Comparison of ENCODE assay signal across 8 mouse cellular contexts in genomic region chr3:79885686-79886356, GRCm38 (mm10). TPM values are rescaled to one million over a fixed set of nuclear protein-coding genes. Genes with fewer than 3 reads are reported as not detected.
DNase-seq lines count a peak whose midpoint lies in the region; ATAC-seq and TF ChIP-seq lines count a peak whose summit lies in the region.

No protein-coding gene starts in this region.

- peak overlapping the region; percentile 67 for H3K27ac ChIP-seq in bone marrow macrophage, adult 2 months (ENCODE audit: insufficient read depth, low read depth, low read length)
- H3K27ac ChIP-seq in heart, embryonic 14.5 days (replicated peaks in 1 of 2; ENCODE audit: control insufficient read depth in 1 of 2, insufficient read depth in 1 of 2, low read depth in 2 of 2, low read length in 2 of 2) = peak overlapping the region; percentile 85 to 96

- no peaks in the 10 kb centered on the region for H3K27me3 ChIP-seq in G1E (ENCODE audit: insufficient read depth, low read length)
- H3K27me3 ChIP-seq in heart, embryonic 14.5 days (ENCODE audit: control insufficient read depth, insufficient read depth, low read length) = no peaks in the 10 kb centered on the region

- H3K4me1 ChIP-seq in G1E (ENCODE audit: insufficient read depth, low read depth, low read length) = peaks cover 52% of the 10 kb centered on the region
- H3K4me1 ChIP-seq in bone marrow macrophage, adult 2 months (ENCODE audit: control insufficient read depth, insufficient read depth, low read length) = no peaks in the 10 kb centered on the region
- H3K4me1 ChIP-seq in heart, embryonic 14.5 days (ENCODE audit: control insufficient read depth in 2 of 2, insufficient read depth in 2 of 2, low read length in 2 of 2) = peaks cover 13 to 20% of the 10 kb centered on the region in 2 experiments

- H3K9ac ChIP-seq in heart, embryonic 14.5 days (ENCODE audit: low read length) = peak overlapping the region; percentile 75

- TF ChIP-seq CTCF in G1E (IDR thresholded peaks at IDR 0.05; ENCODE audit: low read depth, low read length) = no peak
- TF ChIP-seq CTCF in bone marrow macrophage, adult 2 months (IDR thresholded peaks at IDR 0.05; ENCODE audit: low read depth, low read length) = no peak

- WGBS in heart, embryonic 14.5 days = 21% methylated on average over 19 of the region's 19 CpGs

- DNase-seq in G1E (ENCODE audit: low spot score) = peak; percentile 25
- DNase-seq in kidney, postnatal 14 days = peak; percentile 73
- no peak for DNase-seq in layer of hippocampus, postnatal 10 days (ENCODE audit: low spot score in 2 of 2)
- no peak for DNase-seq in cerebellum, postnatal 36 days
- no peak for DNase-seq in thymus, postnatal 14 days

- H3K4me3 ChIP-seq in G1E (ENCODE audit: low read depth, low read length) = peak overlapping the region; percentile 74
- H3K4me3 ChIP-seq in bone marrow macrophage, adult 2 months (ENCODE audit: insufficient read depth, low read length) = peak overlapping the region; percentile 60
- peak overlapping the region; percentile 51 to 57 for H3K4me3 ChIP-seq in heart, embryonic 14.5 days (ENCODE audit: control insufficient read depth in 1 of 2, insufficient read depth in 1 of 2, low read depth in 1 of 2, low read length in 2 of 2)

- peak overlapping the region; percentile 72 for H3K4me2 ChIP-seq in heart, embryonic 14.5 days (ENCODE audit: low read length)

- H3K9me3 ChIP-seq in G1E (replicated peaks) = no peaks in the 10 kb centered on the region
- no peaks in the 10 kb centered on the region for H3K9me3 ChIP-seq in heart, embryonic 14.5 days (ENCODE audit: control insufficient read depth, low read length)

- peaks cover 33% of the 10 kb centered on the region for H3K36me3 ChIP-seq in G1E (replicated peaks)
- H3K36me3 ChIP-seq in heart, embryonic 14.5 days (ENCODE audit: control insufficient read depth, insufficient read depth, low read length) = no peaks in the 10 kb centered on the region

- no peak for ATAC-seq in G1E (ENCODE audit: extremely low read depth, insufficient number of reproducible peaks, low FRiP score, poor library complexity, severe bottlenecking)
- ATAC-seq in heart, embryonic 14.5 days (ENCODE audit: insufficient number of reproducible peaks, insufficient read depth, low FRiP score, low read depth) = peak; percentile 18; the same call in 1 of the 2 replicates
- ATAC-seq in megakaryocyte progenitor cell, adult 5-6 weeks (replicated peaks; ENCODE audit: poor library complexity) = peak; percentile 51

- TF ChIP-seq POLR2A in bone marrow macrophage, adult 2 months (IDR thresholded peaks at IDR 0.05; ENCODE audit: borderline replicate concordance, low read depth, low read length) = no peak

RNA-seq across cellular contexts. Expression of gene Fam198b, which starts 1.5 kb away (rescaled TPM):
- total RNA-seq in G1E (2014; fragmentation: Nextera tagmentation) (102 and 117 TPM in 2 replicates), G1E (2017) (182 and 207 TPM in 2 replicates)
- 3.2 and 3.6 TPM in 2 replicates for polyA plus RNA-seq in G1E (2012)
- 5.2 and 6.0 TPM in 2 replicates for polyA plus RNA-seq in bone marrow macrophage, adult 2 months (2012; ENCODE audit: insufficient read depth, insufficient read length, missing spikeins)
- polyA plus RNA-seq in heart, embryonic 14.5 days (2014; fragmentation: Nextera tagmentation; extraction: Ambion mirVana) = 46.9 and 60.9 TPM in 2 replicates
- 0.12 and 2.8 TPM in 2 replicates for total RNA-seq in megakaryocyte progenitor cell, adult 5-6 weeks (2015)
- 0.04 and 2.6 TPM in 2 replicates for total RNA-seq in megakaryocyte progenitor cell, adult 5-6 weeks (2017)
- total RNA-seq in layer of hippocampus, postnatal 10 days (2021) = 1 to 10 TPM; 4.9 to 5.7 TPM

RNA-seq across cellular contexts. Expression of gene Tmem144, which starts 33.2 kb away (rescaled TPM):
- total RNA-seq in G1E (2014; fragmentation: Nextera tagmentation) (10.5 and 12.6 TPM in 2 replicates), G1E (2017) (34.7 and 42.9 TPM in 2 replicates)
- polyA plus RNA-seq in G1E (2012) = 0.21 and 0.63 TPM in 2 replicates
- 7.0 and 7.3 TPM in 2 replicates for polyA plus RNA-seq in bone marrow macrophage, adult 2 months (2012; ENCODE audit: insufficient read depth, insufficient read length, missing spikeins)
- 12.4 and 16.2 TPM in 2 replicates for polyA plus RNA-seq in heart, embryonic 14.5 days (2014; fragmentation: Nextera tagmentation; extraction: Ambion mirVana)
- 2.2 and 4.3 TPM in 2 replicates for total RNA-seq in megakaryocyte progenitor cell, adult 5-6 weeks (2015)
- 1.5 and 2.2 TPM in 2 replicates for total RNA-seq in megakaryocyte progenitor cell, adult 5-6 weeks (2017)
- total RNA-seq in layer of hippocampus, postnatal 10 days (2021) = 10 to 100 TPM in 1 of 2 experiments, 1 to 10 TPM in 1; 8.7 to 10.4 TPM

Comparison
In these comparisons a context has a peak if more than half of its experiments do, and no peak if none do; other contexts are left out.
1. DNase-seq: peak in G1E (single experiment) and kidney, postnatal 14 days (single experiment); none in layer of hippocampus, postnatal 10 days (0 of 2), cerebellum, postnatal 36 days (0 of 2) and thymus, postnatal 14 days (single experiment).
2. RNA of gene Fam198b, which starts 1.5 kb away (total RNA-seq): 102 to 207 TPM in G1E; 4.9 to 5.7 TPM in layer of hippocampus, postnatal 10 days and 0.04 to 2.8 TPM in megakaryocyte progenitor cell, adult 5-6 weeks; every median in the first group is over 10 times any median in the second.
3. Peak in every context shown above with its lines, with median percentiles within 50 percentile points of each other: H3K4me3 ChIP-seq.